ENCODE assay signal across 10 mouse cellular contexts in the genomic region with DNA sequence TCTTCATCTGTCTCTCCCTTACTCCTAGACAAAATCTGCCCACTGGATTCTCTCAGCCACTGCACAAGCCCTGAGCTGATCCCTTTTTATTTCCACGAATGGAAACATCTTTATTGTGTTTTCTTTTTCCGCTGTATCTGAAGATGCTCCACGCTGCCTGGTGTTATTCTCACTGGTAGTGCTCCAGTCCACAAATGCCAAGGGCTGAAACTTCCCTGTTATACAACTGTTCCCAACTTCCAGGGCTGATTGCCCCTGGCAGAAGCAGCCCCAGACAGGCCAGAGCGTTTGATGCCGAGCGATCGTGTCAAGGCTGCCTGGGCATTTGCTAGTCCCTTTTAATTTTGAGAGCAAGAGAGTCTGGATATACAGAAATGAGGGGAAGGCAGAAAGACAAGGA.
"Had no signal": no experiment of that assay in that cellular context is flagged by ENCODE, and none has a peak within 500 bp of the region (broad histone marks: within the 10 kb centered on the region; RNA-seq: fewer than 3 reads in every experiment).

No protein-coding gene starts in this region.

- DNase-seq: gastrocnemius, adult 2 months; gastrocnemius, postnatal 14 days; heart, postnatal 4 days; kidney, adult 18-20 months; kidney, adult 8-10 months; kidney, postnatal 10 days; kidney, postnatal 25 days; kidney, postnatal 4 days; liver; liver, embryonic 13.5 days had no signal
